Mouse (Mus musculus) MEL (cell line): ENCODE data around the gene Alyref2. TPM values are rescaled to one million over a fixed set of nuclear protein-coding genes. Genes with fewer than 3 reads are reported as not detected.

Source experiments
- DNase-seq: peaks from one replicate; pipeline ENCODE4 v3.0.0; 2011; ENCODE audit warnings: low read depth, low spot score
- H3K27ac ChIP-seq: 2 replicates; pipeline ENCODE4 v1.5.1; 2012; ENCODE audit warnings: low read depth, mild to moderate bottlenecking, control low read depth, low read length, moderate library complexity; ENCODE audit not compliant: control insufficient read depth
- H3K27me3 ChIP-seq, 2 experiments: fragments of 150-350 bp in 1 of 2; sonication (generic) in 1 of 2; 2 replicates each; pipeline ENCODE4 v1.6.1; 2012; ENCODE audit warnings: low read length in 2 of 2, mild to moderate bottlenecking in 2 of 2, improper control_type of control experiment in 1 of 2, moderate library complexity in 1 of 2; ENCODE audit not compliant: insufficient read depth in 2 of 2, control insufficient read depth in 1 of 2
- H3K36me3 ChIP-seq, 2 experiments: 2 replicates each; pipeline ENCODE4 v1.6.1; 2012 to 2014; ENCODE audit warnings: low read length in 2 of 2, improper control_type of control experiment in 1 of 2, inconsistent platforms in 1 of 2, mild to moderate bottlenecking in 1 of 2; ENCODE audit not compliant: insufficient read depth in 2 of 2, control insufficient read depth in 1 of 2
- H3K4me1 ChIP-seq, 2 experiments: fragments of 150-350 bp in 1 of 2; sonication (generic) in 1 of 2; 2 replicates each; pipeline ENCODE4 v1.6.1; 2012; ENCODE audit warnings: low read length in 2 of 2, improper control_type of control experiment in 1 of 2, mild to moderate bottlenecking in 1 of 2; ENCODE audit not compliant: insufficient read depth in 2 of 2, control insufficient read depth in 1 of 2
- H3K4me3 ChIP-seq, 2 experiments: fragments of 150-350 bp in 1 of 2; sonication (generic) in 1 of 2; 2 replicates each; pipeline ENCODE4 v1.5.1; 2012; ENCODE audit warnings: low read depth in 2 of 2, low read length in 2 of 2, mild to moderate bottlenecking in 2 of 2, moderate library complexity in 2 of 2, control low read depth in 1 of 2, improper control_type of control experiment in 1 of 2; ENCODE audit not compliant: control insufficient read depth in 1 of 2, insufficient read depth in 1 of 2
- H3K79me2 ChIP-seq: 2 replicates; pipeline ENCODE4 v1.6.1; 2012; ENCODE audit warnings: mild to moderate bottlenecking, low read length, moderate library complexity; ENCODE audit not compliant: control insufficient read depth, poor library complexity, insufficient read depth
- H3K9ac ChIP-seq: 2 replicates; pipeline ENCODE4 v1.6.1; 2012; ENCODE audit warnings: low read depth, mild to moderate bottlenecking, control low read depth, low read length, moderate library complexity; ENCODE audit not compliant: control insufficient read depth, poor library complexity, severe bottlenecking
- H3K9me3 ChIP-seq: fragments of 150-350 bp; sonication (generic); replicated peaks from 2 replicates; pipeline ENCODE4 v1.6.1; 2012; ENCODE audit warnings: mild to moderate bottlenecking, low read length, improper control_type of control experiment, moderate library complexity; ENCODE audit not compliant: insufficient read depth
- BHLHE40 ChIP-seq: IDR thresholded peaks from 2 replicates; pipeline ENCODE4 v1.6.1; 2012; ENCODE audit warnings: low read depth, mild to moderate bottlenecking, inconsistent platforms, low read length, improper control_type of control experiment, borderline replicate concordance
- E2F4 ChIP-seq: IDR thresholded peaks from 2 replicates; pipeline ENCODE4 v1.6.1; 2011; ENCODE audit warnings: low read depth, low read length, improper control_type of control experiment, borderline replicate concordance
- EP300 ChIP-seq, 2 experiments: IDR thresholded peaks; 2 replicates each; pipeline ENCODE4 v1.6.1; 2011; ENCODE audit warnings: improper control_type of control experiment in 2 of 2, low read length in 2 of 2, low read depth in 1 of 2, mild to moderate bottlenecking in 1 of 2
- ETS1 ChIP-seq: IDR thresholded peaks from 2 replicates; pipeline ENCODE4 v1.6.1; 2012; ENCODE audit warnings: low read depth, mild to moderate bottlenecking, inconsistent platforms, low read length, improper control_type of control experiment, moderate library complexity
- GABPA ChIP-seq: IDR thresholded peaks from 2 replicates; pipeline ENCODE4 v1.6.1; 2012; ENCODE audit warnings: low read depth, mild to moderate bottlenecking, inconsistent platforms, low read length, improper control_type of control experiment, moderate library complexity
- HCFC1 ChIP-seq: IDR thresholded peaks from 2 replicates; pipeline ENCODE4 v1.6.1; 2012; ENCODE audit warnings: low read depth, mild to moderate bottlenecking, inconsistent platforms, low read length, improper control_type of control experiment, moderate library complexity
- JUND ChIP-seq: IDR thresholded peaks from 2 replicates; pipeline ENCODE4 v1.6.1; 2011; ENCODE audit warnings: low read depth, mild to moderate bottlenecking, improper control_type of control experiment, low read length
- KAT2A ChIP-seq: conservative IDR thresholded peaks from 2 replicates; pipeline ENCODE4 v1.6.1; 2012; ENCODE audit warnings: low read depth, low read length, improper control_type of control experiment, inconsistent platforms
- MAFK ChIP-seq: IDR thresholded peaks from 2 replicates; pipeline ENCODE4 v1.6.1; 2011; ENCODE audit warnings: low read depth, mild to moderate bottlenecking, low read length, improper control_type of control experiment, borderline replicate concordance
- MAZ ChIP-seq: IDR thresholded peaks from 2 replicates; pipeline ENCODE4 v1.6.1; 2012; ENCODE audit warnings: low read depth, mild to moderate bottlenecking, inconsistent platforms, low read length, improper control_type of control experiment
- MXI1 ChIP-seq: IDR thresholded peaks from 2 replicates; pipeline ENCODE4 v1.6.1; 2011; ENCODE audit warnings: mild to moderate bottlenecking, low read depth, low read length, improper control_type of control experiment
- NELFE ChIP-seq: IDR thresholded peaks from 2 replicates; pipeline ENCODE4 v1.6.1; 2011; ENCODE audit warnings: low read depth, low read length, improper control_type of control experiment
- NRF1 ChIP-seq: IDR thresholded peaks from 2 replicates; pipeline ENCODE4 v1.6.1; 2014; ENCODE audit warnings: low read depth, mild to moderate bottlenecking, inconsistent platforms, low read length, improper control_type of control experiment, moderate library complexity; ENCODE audit not compliant: poor library complexity, insufficient read depth, severe bottlenecking
- POLR2A ChIP-seq, 2 experiments: IDR thresholded peaks; 2 replicates each; pipeline ENCODE4 v1.6.1; 2011 to 2012; ENCODE audit warnings: low read length in 2 of 2, mild to moderate bottlenecking in 2 of 2, control low read depth in 1 of 2, improper control_type of control experiment in 1 of 2, low read depth in 1 of 2, moderate library complexity in 1 of 2; ENCODE audit not compliant: control insufficient read depth in 1 of 2, insufficient read depth in 1 of 2, poor library complexity in 1 of 2
- SIN3A ChIP-seq: IDR thresholded peaks from 2 replicates; pipeline ENCODE4 v1.6.1; 2012; ENCODE audit warnings: low read length, improper control_type of control experiment, inconsistent platforms
- TBP ChIP-seq: IDR thresholded peaks from 2 replicates; pipeline ENCODE4 v1.8.0; 2011; ENCODE audit warnings: low read depth, low read length, improper control_type of control experiment
- TCF12 ChIP-seq: IDR thresholded peaks from 2 replicates; pipeline ENCODE4 v1.6.1; 2014; ENCODE audit warnings: low read depth, mild to moderate bottlenecking, inconsistent platforms, low read length, improper control_type of control experiment, moderate library complexity
- USF2 ChIP-seq, 2 experiments: IDR thresholded peaks; 2 replicates each; pipeline ENCODE4 v1.6.1; 2011 to 2012; ENCODE audit warnings: improper control_type of control experiment in 2 of 2, low read length in 2 of 2, borderline replicate concordance in 1 of 2, inconsistent platforms in 1 of 2, low read depth in 1 of 2, mild to moderate bottlenecking in 1 of 2; ENCODE audit not compliant: insufficient read depth in 1 of 2
- ZC3H11A ChIP-seq: IDR thresholded peaks from 2 replicates; pipeline ENCODE4 v1.6.1; 2012; ENCODE audit warnings: low read depth, mild to moderate bottlenecking, inconsistent platforms, low read length, improper control_type of control experiment
- ZKSCAN1 ChIP-seq: IDR thresholded peaks from 2 replicates; pipeline ENCODE4 v1.6.1; 2012; ENCODE audit warnings: low read depth, mild to moderate bottlenecking, inconsistent platforms, low read length, improper control_type of control experiment, moderate library complexity
- ZNF384 ChIP-seq: IDR thresholded peaks from 2 replicates; pipeline ENCODE4 v1.6.1; 2012; ENCODE audit warnings: low read depth, mild to moderate bottlenecking, inconsistent platforms, low read length, improper control_type of control experiment
- polyA plus RNA-seq, 2 experiments: library from polyadenylated mRNA; stranded (reverse) in 1 of 2; unstranded in 1 of 2; fragments of >175 nt in 1 of 2; fragments of >200 nt in 1 of 2; gene quantifications; 2 replicates each; pipeline versions ENCODE4 v1.2.1 to v1.2.4; 2012; ENCODE audit warnings: low replicate concordance in 2 of 2, low read depth in 1 of 2; ENCODE audit not compliant: insufficient read length in 2 of 2, insufficient read depth in 1 of 2, missing spikeins in 1 of 2
- total RNA-seq: library from RNA; depleted of rRNA; stranded (reverse); fragments of 300-350 nt; gene quantifications from 2 replicates; pipeline ENCODE4 v1.2.3, GENCODE M21; 2012

Gene Alyref2
- total and polyA plus RNA-seq, 3 experiments, result 5.5 to 8.8 TPM; not detected in 1

- peaks cover 0 to 12% of the 10 kb centered on the region in 2 experiments; a peak in 2 of 4 replicates for H3K36me3 ChIP-seq
- TF ChIP-seq USF2 (IDR thresholded peaks at IDR 0.05; ENCODE audit: borderline replicate concordance in 1 of 2, insufficient read depth in 1 of 2, low read depth in 1 of 2, low read length in 2 of 2) (no peak), GABPA (no peak), BHLHE40 (no peak), SIN3A (no peak), ZNF384 (no peak), NELFE (no peak), MXI1 (no peak), MAFK (no peak), TBP (no peak), POLR2A (IDR thresholded peaks at IDR 0.05; ENCODE audit: control insufficient read depth in 1 of 2, insufficient read depth in 1 of 2, low read depth in 1 of 2, low read length in 2 of 2, poor library complexity in 1 of 2) (no peak), EP300 (IDR thresholded peaks at IDR 0.05; ENCODE audit: low read depth in 1 of 2, low read length in 2 of 2) (no peak), MAZ (no peak), ZC3H11A (no peak), JUND (no peak), TCF12 (no peak)
- no peak overlapping the region for H3K27ac ChIP-seq
- H3K4me1 ChIP-seq, result peaks cover 7 to 14% of the 10 kb centered on the region in 2 experiments
- H3K27me3 ChIP-seq, result no peaks in the 10 kb centered on the region
- no peaks in the 10 kb centered on the region; the same call in 1 of the 2 replicates for H3K79me2 ChIP-seq
- H3K9me3 ChIP-seq, result no peaks in the 10 kb centered on the region
- no peak overlapping the region for H3K4me3 ChIP-seq
- H3K9ac ChIP-seq, result no peak overlapping the region
- DNase-seq, result no peak
Measured at GRCm38 (mm10) chr1:171477123-171477522, 26.2 kb upstream of the Alyref2 start.

- H3K9ac ChIP-seq, result peak overlapping the region; percentile 63
Measured at GRCm38 (mm10) chr1:171477758-171478545, 25.3 kb upstream of the Alyref2 start.

More at GRCm38 (mm10) chr1:171477758-171478545, 25.3 kb upstream of the Alyref2 start:
- peaks cover 7 to 14% of the 10 kb centered on the region in 2 experiments for H3K4me1 ChIP-seq
- H3K27me3 ChIP-seq, result no peaks in the 10 kb centered on the region
- peak overlapping the region; percentile 61 to 96 for H3K4me3 ChIP-seq
- H3K36me3 ChIP-seq, result peaks cover 0 to 12% of the 10 kb centered on the region in 2 experiments; a peak in 2 of 4 replicates
- TF ChIP-seq ETS1, result no peak
- TF ChIP-seq NELFE, result peak; percentile 58
- no peak for TF ChIP-seq ZKSCAN1
- peak; percentile 77 for TF ChIP-seq NRF1
- no peak for TF ChIP-seq KAT2A
- peak; percentile 39; the same call in 1 of the 2 replicates for TF ChIP-seq MXI1
- TF ChIP-seq E2F4, result no peak
- TF ChIP-seq HCFC1, result 0 out of 2 replicates have a peak, but pooled peaks have one; percentile 12
- peak; percentile 58 to 75; a peak in 3 of 4 replicates for TF ChIP-seq POLR2A (IDR thresholded peaks at IDR 0.05; ENCODE audit: control insufficient read depth in 1 of 2, insufficient read depth in 1 of 2, low read depth in 1 of 2, low read length in 2 of 2, poor library complexity in 1 of 2)
- peak; percentile 88 for DNase-seq
- no peaks in the 10 kb centered on the region; the same call in 1 of the 2 replicates for H3K79me2 ChIP-seq
- no peaks in the 10 kb centered on the region for H3K9me3 ChIP-seq
- H3K27ac ChIP-seq, result peak overlapping the region; percentile 89
